Mouse (Mus musculus): ENCODE measurements around the gene 4933402D24Rik. TPM values are rescaled to one million over a fixed set of nuclear protein-coding genes. Genes with fewer than 3 reads are reported as not detected.

Gene 4933402D24Rik
- polyA plus RNA-seq, 2 experiments: 0.05 to 0.23 TPM

GRCm38 (mm10) chr1:63708876-63709275 lies 60.2 kb downstream of the 4933402D24Rik start:
- ATAC-seq (ENCODE audit: low FRiP score, low read depth) (no peak), DNase-seq (ENCODE audit: low spot score) (no peak)
- H3K27ac ChIP-seq (replicated peaks; ENCODE audit: low read depth, low read length): no peak overlapping the region
- TF ChIP-seq POLR2A (IDR thresholded peaks at IDR 0.05; ENCODE audit: borderline replicate concordance, extremely low read depth, insufficient read depth, insufficient read length): no peak
- H3K9ac ChIP-seq (ENCODE audit: low read depth, low read length, severe bottlenecking): no peak overlapping the region
- 75% methylated on average over 3 of the region's 3 CpGs for WGBS
- H3K9me3 ChIP-seq (ENCODE audit: control insufficient read depth, low read length): no peaks in the 10 kb centered on the region
- H3K27me3 ChIP-seq (ENCODE audit: control insufficient read depth, insufficient read depth, low read length): no peaks in the 10 kb centered on the region
- no peak overlapping the region for H3K4me3 ChIP-seq (replicated peaks; ENCODE audit: low read length)
- H3K4me1 ChIP-seq (ENCODE audit: control insufficient read depth, insufficient read depth, low read length): peaks cover 14% of the 10 kb centered on the region
- H3K4me2 ChIP-seq (replicated peaks; ENCODE audit: low read depth, low read length, severe bottlenecking): no peak overlapping the region
- no peaks in the 10 kb centered on the region for H3K36me3 ChIP-seq (ENCODE audit: control insufficient read depth, insufficient read depth, low read length)

- H3K4me2 ChIP-seq (replicated peaks; ENCODE audit: low read depth, low read length, severe bottlenecking): peak overlapping the region; percentile 23; the same call in 1 of the 2 replicates
- H3K27ac ChIP-seq (replicated peaks; ENCODE audit: low read depth, low read length): no peak overlapping the region
- TF ChIP-seq POLR2A (IDR thresholded peaks at IDR 0.05; ENCODE audit: borderline replicate concordance, extremely low read depth, insufficient read depth, insufficient read length): no peak
- no peaks in the 10 kb centered on the region for H3K27me3 ChIP-seq (ENCODE audit: control insufficient read depth, insufficient read depth, low read length)
- peak; percentile 88 for ATAC-seq (ENCODE audit: low FRiP score, low read depth)
- H3K36me3 ChIP-seq (ENCODE audit: control insufficient read depth, insufficient read depth, low read length): no peaks in the 10 kb centered on the region
- H3K4me3 ChIP-seq (replicated peaks; ENCODE audit: low read length): no peak overlapping the region
- no peaks in the 10 kb centered on the region for H3K9me3 ChIP-seq (ENCODE audit: control insufficient read depth, low read length)
- WGBS: 18% methylated on average over 5 of the region's 5 CpGs
- H3K4me1 ChIP-seq (ENCODE audit: control insufficient read depth, insufficient read depth, low read length): peaks cover 14% of the 10 kb centered on the region
- peak; percentile 44 for DNase-seq (ENCODE audit: low spot score)
- no peak overlapping the region for H3K9ac ChIP-seq (ENCODE audit: low read depth, low read length, severe bottlenecking)
Observed at GRCm38 (mm10) chr1:63705733-63706132, 63.3 kb downstream of the 4933402D24Rik start.

Other genes starting within 250 kb of the 4933402D24Rik start
- not detected in 2 replicates for gene Gm39653, start 153.3 kb downstream of the 4933402D24Rik start, polyA plus RNA-seq (2012; rRNA removed)
- not detected in 2 replicates for gene Gm39653, start 153.3 kb downstream of the 4933402D24Rik start, polyA plus RNA-seq (2014; fragmentation: Nextera tagmentation; extraction: Ambion mirVana)
- gene Dytn, start 82.3 kb downstream of the 4933402D24Rik start, polyA plus RNA-seq (2012; rRNA removed): not detected in 2 replicates
- not detected in 2 replicates for gene Dytn, start 82.3 kb downstream of the 4933402D24Rik start, polyA plus RNA-seq (2014; fragmentation: Nextera tagmentation; extraction: Ambion mirVana)
- gene Mdh1b, start 38.9 kb downstream of the 4933402D24Rik start, polyA plus RNA-seq (2012; rRNA removed): 0.08 TPM in 1 of 2 replicates, not detected in the other
- not detected in 2 replicates for gene Mdh1b, start 38.9 kb downstream of the 4933402D24Rik start, polyA plus RNA-seq (2014; fragmentation: Nextera tagmentation; extraction: Ambion mirVana)
- 21.6 and 25.3 TPM in 2 replicates for gene Fastkd2, start 38.7 kb downstream of the 4933402D24Rik start, polyA plus RNA-seq (2012; rRNA removed)
- gene Fastkd2, start 38.7 kb downstream of the 4933402D24Rik start, polyA plus RNA-seq (2014; fragmentation: Nextera tagmentation; extraction: Ambion mirVana): 60.2 and 63.4 TPM in 2 replicates